In genomic region chr1:119420189-119420983, GRCm38 (mm10) we compare ENCODE assay signal across 8 mouse cellular contexts. TPM values are rescaled to one million over a fixed set of nuclear protein-coding genes. Genes with fewer than 3 reads are reported as not detected.
DNase-seq lines count a peak whose midpoint lies in the region; ATAC-seq lines count a peak whose summit lies in the region.

No protein-coding gene starts in this region.

- peaks cover 26% of the 10 kb centered on the region for H3K4me1 ChIP-seq in heart, embryonic 12.5 days (replicated peaks)
- peaks cover 9% of the 10 kb centered on the region for H3K4me1 ChIP-seq in embryonic facial prominence, embryonic 11.5 days (ENCODE audit: control insufficient read depth, insufficient read depth, low read length)
- H3K4me1 ChIP-seq in intestine, embryonic 16.5 days (ENCODE audit: control insufficient read depth, insufficient read depth, low read length), result peaks cover 21% of the 10 kb centered on the region
- H3K4me1 ChIP-seq in neural tube, embryonic 13.5 days (replicated peaks), result peaks cover 72% of the 10 kb centered on the region

- H3K9me3 ChIP-seq in heart, embryonic 12.5 days (replicated peaks), result no peaks in the 10 kb centered on the region
- H3K9me3 ChIP-seq in embryonic facial prominence, embryonic 11.5 days (replicated peaks; ENCODE audit: control insufficient read depth, low read length), result no peaks in the 10 kb centered on the region
- H3K9me3 ChIP-seq in intestine, embryonic 16.5 days (ENCODE audit: control insufficient read depth, low read length), result no peaks in the 10 kb centered on the region
- H3K9me3 ChIP-seq in neural tube, embryonic 13.5 days, result no peaks in the 10 kb centered on the region

- WGBS in heart, embryonic 12.5 days, result 2% methylated on average over 71 of the region's 76 CpGs
- WGBS in embryonic facial prominence, embryonic 11.5 days, result under 1% methylated on average over 56 of the region's 76 CpGs
- WGBS in intestine, embryonic 16.5 days, result 2% methylated on average over 67 of the region's 76 CpGs
- WGBS in neural tube, embryonic 13.5 days, result 1% methylated on average over 72 of the region's 76 CpGs

- H3K4me2 ChIP-seq in heart, embryonic 12.5 days, result peak overlapping the region; percentile 99
- peak overlapping the region; percentile 98 for H3K4me2 ChIP-seq in embryonic facial prominence, embryonic 11.5 days (ENCODE audit: low read depth, low read length)
- peak overlapping the region; percentile 100 for H3K4me2 ChIP-seq in intestine, embryonic 16.5 days (ENCODE audit: low read depth, low read length)
- H3K4me2 ChIP-seq in neural tube, embryonic 13.5 days, result peak overlapping the region; percentile 98

- ATAC-seq in heart, embryonic 12.5 days (ENCODE audit: insufficient number of reproducible peaks, low FRiP score), result no peak; the same call in 1 of the 2 replicates
- ATAC-seq in embryonic facial prominence, embryonic 11.5 days (replicated peaks; ENCODE audit: insufficient number of reproducible peaks, low FRiP score, low TSS enrichment, low read depth), result no peak
- ATAC-seq in intestine, embryonic 16.5 days, result no peak
- ATAC-seq in neural tube, embryonic 13.5 days (ENCODE audit: low read depth), result peak; percentile 3; the same call in 1 of the 2 replicates

- H3K27ac ChIP-seq in heart, embryonic 12.5 days (ENCODE audit: poor library complexity, severe bottlenecking), result no peak overlapping the region
- no peak overlapping the region for H3K27ac ChIP-seq in embryonic facial prominence, embryonic 11.5 days (replicated peaks; ENCODE audit: low read depth, low read length)
- no peak overlapping the region for H3K27ac ChIP-seq in intestine, embryonic 16.5 days (ENCODE audit: low read length)
- peak overlapping the region; percentile 79 for H3K27ac ChIP-seq in neural tube, embryonic 13.5 days (replicated peaks)

- no peaks in the 10 kb centered on the region for H3K36me3 ChIP-seq in heart, embryonic 12.5 days
- H3K36me3 ChIP-seq in embryonic facial prominence, embryonic 11.5 days (replicated peaks; ENCODE audit: control insufficient read depth, insufficient read depth, low read depth, low read length), result no peaks in the 10 kb centered on the region
- no peaks in the 10 kb centered on the region for H3K36me3 ChIP-seq in intestine, embryonic 16.5 days (ENCODE audit: control insufficient read depth, insufficient read depth, low read length)
- H3K36me3 ChIP-seq in neural tube, embryonic 13.5 days, result no peaks in the 10 kb centered on the region

- H3K9ac ChIP-seq in heart, embryonic 12.5 days, result peak overlapping the region; percentile 70
- peak overlapping the region; percentile 65; the same call in 1 of the 2 replicates for H3K9ac ChIP-seq in embryonic facial prominence, embryonic 11.5 days (replicated peaks; ENCODE audit: low read length)
- peak overlapping the region; percentile 63; the same call in 1 of the 2 replicates for H3K9ac ChIP-seq in intestine, embryonic 16.5 days (ENCODE audit: low read depth, low read length)
- peak overlapping the region; percentile 78 for H3K9ac ChIP-seq in neural tube, embryonic 13.5 days

- H3K27me3 ChIP-seq in heart, embryonic 12.5 days (replicated peaks), result peaks cover 94% of the 10 kb centered on the region
- peaks cover 51% of the 10 kb centered on the region for H3K27me3 ChIP-seq in embryonic facial prominence, embryonic 11.5 days (ENCODE audit: control insufficient read depth, insufficient read depth, low read length)
- H3K27me3 ChIP-seq in intestine, embryonic 16.5 days (replicated peaks; ENCODE audit: control insufficient read depth, insufficient read depth, low read length), result peaks cover 82% of the 10 kb centered on the region
- peaks cover 93% of the 10 kb centered on the region for H3K27me3 ChIP-seq in neural tube, embryonic 13.5 days

- H3K4me3 ChIP-seq in heart, embryonic 12.5 days, result peak overlapping the region; percentile 72
- peak overlapping the region; percentile 53 for H3K4me3 ChIP-seq in embryonic facial prominence, embryonic 11.5 days (ENCODE audit: low read depth, low read length)
- H3K4me3 ChIP-seq in intestine, embryonic 16.5 days (ENCODE audit: low read length), result peak overlapping the region; percentile 70
- H3K4me3 ChIP-seq in neural tube, embryonic 13.5 days, result peak overlapping the region; percentile 65

- DNase-seq in heart, adult 9 months (ENCODE audit: low spot score in 2 of 2), result no peak
- DNase-seq in 3134 (ENCODE audit: extremely low read depth, insufficient read length, low spot score), result peak; percentile 35
- DNase-seq in embryonic facial prominence, embryonic 11.5 days (ENCODE audit: low spot score), result no peak
- DNase-seq in layer of hippocampus, adult 9-10 months (ENCODE audit: low spot score), result no peak
- no peak for DNase-seq in spleen, postnatal 14 days (ENCODE audit: low spot score in 2 of 2)

RNA-seq across cellular contexts. Expression of gene Inhbb, which starts 1.7 kb away (rescaled TPM):
- 0.26 and 0.49 TPM in 2 replicates for polyA plus RNA-seq in heart, embryonic 12.5 days (2016; fragmentation: Nextera tagmentation; extraction: Ambion mirVana)
- 0.11 and 0.17 TPM in 2 replicates for polyA plus RNA-seq in embryonic facial prominence, embryonic 11.5 days (2014; fragmentation: Nextera tagmentation; extraction: Ambion mirVana)
- polyA plus RNA-seq in intestine, embryonic 16.5 days (2015; fragmentation: Nextera tagmentation; extraction: Ambion mirVana), result 0.16 and 0.18 TPM in 2 replicates
- 2.4 and 2.7 TPM in 2 replicates for polyA plus RNA-seq in neural tube, embryonic 13.5 days (2015; fragmentation: Nextera tagmentation; extraction: Ambion mirVana)
